Mouse (Mus musculus) limb, embryonic 14.5 days (tissue): ENCODE measurements around the gene Qdpr. TPM values are rescaled to one million over a fixed set of nuclear protein-coding genes. Genes with fewer than 3 reads are reported as not detected.
A peak's percentile ranks its signal among the peaks of the same experiment; 100 is the strongest.

ENCODE experiments used
- ATAC-seq: fragments of 200-750 bp; cut with Nextera tagmentation; 2 replicates; pipeline ENCODE4 v1.8.0; 2017; ENCODE audit warnings: low read depth, moderate number of reproducible peaks, moderate TSS enrichment; ENCODE audit not compliant: low FRiP score
- DNase-seq: peaks from one replicate; pipeline ENCODE4 v3.0.0-alpha.2; 2015; ENCODE audit warnings: low spot score
- H3K27ac ChIP-seq: fragments of 300-500 bp; sonication (generic); replicated peaks from 2 replicates; pipeline ENCODE4 v1.5.1; 2014; ENCODE audit warnings: low read depth, mild to moderate bottlenecking, low read length, moderate library complexity, mixed read lengths
- H3K27me3 ChIP-seq: fragments of 300-500 bp; sonication (generic); 2 replicates; pipeline ENCODE4 v1.6.1; 2014; ENCODE audit warnings: low read length, mixed read lengths; ENCODE audit not compliant: control insufficient read depth, insufficient read depth
- H3K36me3 ChIP-seq: fragments of 300-500 bp; sonication (generic); 2 replicates; pipeline ENCODE4 v1.6.1; 2014; ENCODE audit warnings: mild to moderate bottlenecking, low read length, moderate library complexity, mixed read lengths; ENCODE audit not compliant: control insufficient read depth, insufficient read depth
- H3K4me1 ChIP-seq: fragments of 300-500 bp; sonication (generic); 2 replicates; pipeline ENCODE4 v1.6.1; 2014; ENCODE audit warnings: antibody characterized with exemption, low read length, mixed read lengths; ENCODE audit not compliant: control insufficient read depth, insufficient read depth
- H3K4me2 ChIP-seq: fragments of 300-500 bp; sonication (generic); replicated peaks from 2 replicates; pipeline ENCODE4 v1.6.1; 2014; ENCODE audit warnings: low read depth, mild to moderate bottlenecking, low read length, moderate library complexity; ENCODE audit not compliant: severe bottlenecking
- H3K4me3 ChIP-seq: fragments of 300-500 bp; sonication (generic); replicated peaks from 2 replicates; pipeline ENCODE4 v1.5.1; 2014; ENCODE audit warnings: low read length
- H3K9ac ChIP-seq: fragments of 300-500 bp; sonication (generic); 2 replicates; pipeline ENCODE4 v1.6.1; 2014; ENCODE audit warnings: mild to moderate bottlenecking, low read depth, low read length, moderate library complexity; ENCODE audit not compliant: severe bottlenecking
- H3K9me3 ChIP-seq: fragments of 300-500 bp; sonication (generic); 2 replicates; pipeline ENCODE4 v1.6.1; 2016; ENCODE audit warnings: low read length; ENCODE audit not compliant: control insufficient read depth
- POLR2A ChIP-seq: fragments of 200-500 bp; IDR thresholded peaks from 2 replicates; pipeline ENCODE4 v1.8.0; 2012; ENCODE audit warnings: inconsistent platforms, mild to moderate bottlenecking, moderate library complexity, borderline replicate concordance; ENCODE audit not compliant: insufficient read depth, insufficient read length; ENCODE audit errors: extremely low read depth
- WGBS: fragments of 180-500 bp; shearing (Covaris S2); extraction: QIAGEN DNeasy Blood & Tissue Kit; methylation state at CpG from one replicate; pipeline ENCODE4 v1.1.7; 2014; 5-methylcytosine and 5-hydroxymethylcytosine counted together
- polyA plus RNA-seq, 2 experiments: library from polyadenylated mRNA; depleted of rRNA in 1 of 2; stranded (reverse) in 1 of 2; unstranded in 1 of 2; fragments of >200 nt; fragmentation: Nextera tagmentation in 1 of 2; extraction: Ambion mirVana in 1 of 2; gene quantifications; 2 replicates each; pipeline versions ENCODE4 v1.2.1 to v1.2.3; 2012 to 2014

Qdpr gene
- polyA plus RNA-seq, 2 experiments, result 64.5 to 96.1 TPM

DNA sequence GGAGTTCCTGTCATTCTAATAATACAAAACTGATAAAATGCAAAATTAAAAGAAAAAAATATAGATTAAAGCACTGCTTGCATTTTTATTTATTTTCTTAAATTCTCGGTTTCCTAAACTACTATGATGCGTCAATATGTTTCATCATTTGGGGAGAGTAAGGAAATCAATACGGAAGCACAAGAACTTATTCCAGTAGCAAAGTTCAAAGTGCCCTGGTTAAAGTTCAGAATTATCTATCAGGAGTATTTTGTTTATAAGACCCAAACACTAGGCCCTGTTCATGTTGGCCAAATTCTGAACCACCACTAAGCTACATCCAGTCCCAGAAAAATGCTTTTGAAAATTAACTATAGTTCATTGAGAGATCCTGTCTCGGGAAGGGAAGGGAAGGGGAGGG, 24.7 kb upstream of the Qdpr start:
- WGBS, result 72% methylated on average over 4 of the region's 4 CpGs
- ATAC-seq (no peak), DNase-seq (no peak)
- Histone ChIP-seq H3K4me3 (no peak overlapping the region), H3K36me3 (no peaks in the 10 kb centered on the region), H3K4me2 (no peak overlapping the region), H3K9ac (no peak overlapping the region), H3K27ac (no peak overlapping the region), H3K4me1 (peaks cover 7% of the 10 kb centered on the region), H3K9me3 (no peaks in the 10 kb centered on the region), H3K27me3 (0 out of 2 replicates have a peak, but pooled peaks cover 5% of the 10 kb centered on the region)
- no peak for TF ChIP-seq POLR2A

DNA sequence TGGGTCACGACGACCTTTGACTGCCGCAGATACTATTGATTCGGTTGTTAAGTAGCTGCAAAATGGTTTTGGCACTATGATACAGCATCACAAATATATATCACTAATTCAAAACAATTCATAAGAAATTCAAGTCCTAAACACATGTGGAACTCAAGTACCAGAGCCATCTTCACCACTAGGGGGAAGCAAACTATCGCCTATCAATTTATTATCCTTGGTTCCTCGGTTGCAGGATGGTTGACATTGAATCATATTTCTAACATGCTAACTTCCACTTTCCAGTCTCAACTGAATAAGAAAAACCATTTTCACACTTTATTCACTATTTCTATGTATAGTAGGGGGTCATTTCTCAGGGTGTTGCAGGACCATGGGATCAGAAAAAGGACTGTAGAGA, 24.2 kb upstream of the Qdpr start:
- Histone ChIP-seq H3K36me3 (no peaks in the 10 kb centered on the region), H3K27me3 (0 out of 2 replicates have a peak, but pooled peaks cover 5% of the 10 kb centered on the region), H3K27ac (no peak overlapping the region), H3K4me3 (no peak overlapping the region), H3K4me1 (peaks cover 7% of the 10 kb centered on the region), H3K4me2 (no peak overlapping the region), H3K9me3 (no peaks in the 10 kb centered on the region), H3K9ac (no peak overlapping the region)
- 28% methylated on average over 6 of the region's 6 CpGs for WGBS
- peak; percentile 56; the same call in 1 of the 2 replicates for ATAC-seq
- TF ChIP-seq POLR2A, result no peak
- peak; percentile 88 for DNase-seq

DNA sequence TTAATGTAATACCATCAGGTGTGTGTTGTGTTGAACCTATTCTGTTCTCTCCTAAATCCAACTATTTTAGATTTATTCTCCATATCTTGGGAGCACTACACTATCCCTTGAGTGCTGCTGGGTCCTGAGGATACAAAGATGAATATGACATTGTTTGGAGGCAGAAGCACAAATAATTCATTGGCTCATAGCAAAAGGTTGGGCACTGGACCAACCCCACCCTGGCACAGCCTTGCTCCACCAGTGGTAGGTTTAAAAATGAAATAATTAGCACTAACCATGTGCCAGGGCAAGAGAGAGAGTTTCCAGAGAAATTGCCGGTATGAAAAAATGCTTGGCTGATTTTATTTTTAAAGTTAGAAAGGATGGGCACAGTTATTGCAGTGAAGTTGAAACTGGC, 23.5 kb upstream of the Qdpr start:
- no peak for ATAC-seq
- DNase-seq, result no peak
- Histone ChIP-seq H3K36me3 (no peaks in the 10 kb centered on the region), H3K4me1 (peaks cover 7% of the 10 kb centered on the region), H3K9me3 (no peaks in the 10 kb centered on the region), H3K27me3 (0 out of 2 replicates have a peak, but pooled peaks cover 5% of the 10 kb centered on the region), H3K4me3 (no peak overlapping the region), H3K27ac (no peak overlapping the region), H3K4me2 (no peak overlapping the region), H3K9ac (no peak overlapping the region)
- 81% methylated on average over 1 of the region's 1 CpGs for WGBS
- no peak for TF ChIP-seq POLR2A

DNA sequence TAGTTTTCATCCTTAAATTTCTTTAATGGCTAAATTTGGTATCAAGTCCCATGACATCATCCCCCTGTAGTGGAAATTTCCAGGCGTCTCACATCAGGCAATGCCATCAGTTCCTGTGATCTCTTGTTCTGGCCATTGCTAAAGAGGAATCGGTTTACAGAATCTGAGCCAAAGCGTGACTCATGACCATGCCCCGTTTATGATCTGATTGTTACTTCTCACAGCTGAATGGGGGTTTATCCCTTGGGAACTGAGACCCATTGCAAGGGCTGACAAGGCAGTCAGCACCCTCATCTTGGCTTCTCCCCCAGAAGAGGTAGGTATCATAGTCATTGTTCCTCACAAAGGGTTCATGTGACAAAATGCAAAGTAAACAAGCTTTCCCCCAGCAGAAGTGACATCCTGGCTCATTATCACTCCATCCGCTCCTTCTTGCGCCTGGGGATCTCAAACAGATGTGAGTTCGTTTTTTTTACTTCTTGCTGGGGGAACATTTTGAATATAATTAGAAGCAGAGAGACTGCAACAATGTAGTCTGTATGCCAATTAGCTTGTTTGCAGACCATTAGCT, 22.9 kb upstream of the Qdpr start:
- TF ChIP-seq POLR2A, result no peak
- Histone ChIP-seq H3K27ac (no peak overlapping the region), H3K9ac (no peak overlapping the region), H3K4me1 (peaks cover 7% of the 10 kb centered on the region), H3K4me3 (no peak overlapping the region), H3K4me2 (no peak overlapping the region), H3K36me3 (no peaks in the 10 kb centered on the region), H3K27me3 (0 out of 2 replicates have a peak, but pooled peaks cover 5% of the 10 kb centered on the region), H3K9me3 (no peaks in the 10 kb centered on the region)
- 28% methylated on average over 7 of the region's 7 CpGs for WGBS
- ATAC-seq (no peak), DNase-seq (peak; percentile 29)

DNA sequence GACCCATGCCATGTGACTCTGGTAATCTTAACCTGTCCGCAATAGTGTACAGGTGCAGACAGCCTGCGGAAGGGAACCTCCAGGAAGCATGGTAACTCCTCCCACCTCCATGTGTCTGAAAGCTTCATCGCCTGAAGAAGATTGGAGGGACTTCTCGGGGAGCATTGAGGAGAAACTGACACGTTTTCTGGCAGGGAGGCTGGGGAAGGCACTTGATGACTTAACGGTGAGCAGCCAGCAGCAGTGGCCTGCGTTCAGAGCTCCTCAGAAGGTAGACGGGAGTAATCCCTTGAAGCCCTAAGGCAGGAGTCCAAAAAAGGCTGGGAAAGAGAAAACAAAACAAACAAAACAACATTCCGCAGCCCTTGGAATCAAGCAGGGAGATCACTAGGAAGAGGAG, 4.4 kb upstream of the Qdpr start:
- 43% methylated on average over 9 of the region's 9 CpGs for WGBS
- no peak overlapping the region for H3K4me2 ChIP-seq

More for the DNA sequence above, 4.4 kb upstream of the Qdpr start:
- H3K4me1 ChIP-seq, result no peaks in the 10 kb centered on the region
- DNase-seq (no peak), ATAC-seq (no peak)
- TF ChIP-seq POLR2A, result no peak
- H3K4me3 ChIP-seq, result no peak overlapping the region
- no peak overlapping the region for H3K9ac ChIP-seq
- no peaks in the 10 kb centered on the region for H3K36me3 ChIP-seq
- H3K27me3 ChIP-seq, result no peaks in the 10 kb centered on the region
- no peak overlapping the region for H3K27ac ChIP-seq
- no peaks in the 10 kb centered on the region for H3K9me3 ChIP-seq
